Mouse (Mus musculus) stomach, embryonic 14.5 days (tissue): Measurements from ENCODE around the gene Tiam2. TPM values are rescaled to one million over a fixed set of nuclear protein-coding genes. Genes with fewer than 3 reads are reported as not detected.

Experiments used
- ATAC-seq: fragments of 200-750 bp; cut with Nextera tagmentation; 2 replicates; pipeline ENCODE4 v1.8.0; 2017; ENCODE audit warnings: low read depth, moderate TSS enrichment; ENCODE audit not compliant: insufficient number of reproducible peaks, insufficient read depth, low FRiP score
- H3K27ac ChIP-seq: fragments of 300-500 bp; sonication (generic); 2 replicates; pipeline ENCODE4 v1.5.1; 2014; ENCODE audit warnings: mild to moderate bottlenecking, low read length, moderate library complexity, mixed read lengths
- H3K27me3 ChIP-seq: fragments of 300-500 bp; sonication (generic); 2 replicates; pipeline ENCODE4 v1.6.1; 2014; ENCODE audit warnings: low read length, control low read depth, mixed read lengths; ENCODE audit not compliant: control insufficient read depth, insufficient read depth
- H3K36me3 ChIP-seq: fragments of 300-500 bp; sonication (generic); 2 replicates; pipeline ENCODE4 v1.6.1; 2014; ENCODE audit warnings: mild to moderate bottlenecking, control low read depth, low read length, moderate library complexity, mixed read lengths; ENCODE audit not compliant: control insufficient read depth, insufficient read depth
- H3K4me1 ChIP-seq: fragments of 300-500 bp; sonication (generic); 2 replicates; pipeline ENCODE4 v1.6.1; 2014; ENCODE audit warnings: low read length, control low read depth, mixed read lengths; ENCODE audit not compliant: control insufficient read depth, insufficient read depth
- H3K4me2 ChIP-seq: fragments of 300-500 bp; sonication (generic); replicated peaks from 2 replicates; pipeline ENCODE4 v1.6.1; 2014; ENCODE audit warnings: low read depth, low read length, control low read depth
- H3K4me3 ChIP-seq: fragments of 300-500 bp; sonication (generic); 2 replicates; pipeline ENCODE4 v1.5.1; 2014; ENCODE audit warnings: low read depth, low read length, control low read depth
- H3K9ac ChIP-seq: fragments of 300-500 bp; sonication (generic); replicated peaks from 2 replicates; pipeline ENCODE4 v1.6.1; 2014; ENCODE audit warnings: low read depth, mild to moderate bottlenecking, control low read depth, low read length, moderate library complexity, mixed read lengths
- H3K9me3 ChIP-seq: fragments of 300-500 bp; sonication (generic); 2 replicates; pipeline ENCODE4 v1.6.1; 2016; ENCODE audit warnings: low read depth, low read length, control low read depth; ENCODE audit not compliant: control insufficient read depth
- WGBS: fragments of 180-500 bp; shearing (Covaris S2); extraction: QIAGEN DNeasy Blood & Tissue Kit; methylation state at CpG from one replicate; pipeline ENCODE4 v1.1.7; 2014; 5-methylcytosine and 5-hydroxymethylcytosine counted together
- polyA plus RNA-seq: library from polyadenylated mRNA; unstranded; fragments of >200 nt; fragmentation: Nextera tagmentation; extraction: Ambion mirVana; gene quantifications from 2 replicates; pipeline ENCODE4 v1.2.1, GENCODE M21; 2014

The Tiam2 gene
- polyA plus RNA-seq, 1 experiment from 2014 or later: 6.5 TPM

GRCm38 (mm10) chr17:3331721-3332461 is 5.5 kb downstream of the Tiam2 start:
- Histone ChIP-seq H3K27ac (no peak overlapping the region), H3K9me3 (no peaks in the 10 kb centered on the region), H3K9ac (no peak overlapping the region), H3K27me3 (no peaks in the 10 kb centered on the region), H3K4me1 (peaks cover 4% of the 10 kb centered on the region; the same call in 1 of the 2 replicates), H3K36me3 (no peaks in the 10 kb centered on the region), H3K4me3 (no peak overlapping the region), H3K4me2 (no peak overlapping the region)
- peak; percentile 33; the same call in 1 of the 2 replicates for ATAC-seq
- WGBS: 60% methylated on average over 7 of the region's 7 CpGs

- no peaks in the 10 kb centered on the region for H3K9me3 ChIP-seq
- WGBS: 73% methylated on average over 7 of the region's 7 CpGs
- no peaks in the 10 kb centered on the region for H3K27me3 ChIP-seq
- H3K4me2 ChIP-seq: no peak overlapping the region
- H3K9ac ChIP-seq: no peak overlapping the region
- peaks cover 7% of the 10 kb centered on the region; the same call in 1 of the 2 replicates for H3K4me1 ChIP-seq
- no peak for ATAC-seq
- no peaks in the 10 kb centered on the region for H3K36me3 ChIP-seq
- no peak overlapping the region for H3K4me3 ChIP-seq
- no peak overlapping the region for H3K27ac ChIP-seq
Observed at GRCm38 (mm10) chr17:3336161-3336739, 9.9 kb downstream of the Tiam2 start.

DNA sequence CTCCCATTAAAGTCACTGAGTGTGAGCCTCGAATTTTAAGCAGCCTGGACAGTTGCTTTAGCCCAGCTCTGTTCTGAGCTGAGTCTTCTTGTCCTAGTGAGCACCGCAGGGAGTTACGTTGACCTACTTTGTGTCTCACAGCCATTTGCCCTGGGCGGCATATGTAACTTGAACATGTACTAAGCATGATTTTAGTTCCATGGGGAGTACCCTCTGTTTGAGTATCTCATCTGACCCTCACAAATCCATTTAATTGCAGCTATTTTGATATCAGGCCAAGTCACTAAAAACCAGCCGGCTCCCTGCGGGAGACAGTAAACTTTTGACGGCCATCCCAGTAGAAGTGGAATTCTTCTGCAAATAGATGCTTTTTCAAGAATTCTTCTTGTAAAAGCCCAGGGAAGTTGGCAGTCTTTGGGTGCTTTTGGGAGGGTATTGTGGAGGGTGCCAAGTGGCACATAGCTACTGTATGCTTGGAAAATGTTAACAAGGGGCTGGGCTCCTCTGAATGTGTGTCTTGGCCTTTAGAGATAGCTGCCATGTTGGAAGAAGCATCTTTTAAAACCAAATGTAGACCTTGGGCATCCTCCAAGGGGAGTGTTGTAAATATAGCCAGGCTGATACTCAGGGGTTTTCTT is 10.6 kb downstream of the Tiam2 start:
- Histone ChIP-seq H3K36me3 (no peaks in the 10 kb centered on the region), H3K4me3 (no peak overlapping the region), H3K9ac (no peak overlapping the region), H3K27ac (no peak overlapping the region), H3K4me1 (peaks cover 7% of the 10 kb centered on the region; the same call in 1 of the 2 replicates), H3K9me3 (no peaks in the 10 kb centered on the region), H3K4me2 (no peak overlapping the region), H3K27me3 (no peaks in the 10 kb centered on the region)
- WGBS: 77% methylated on average over 7 of the region's 7 CpGs
- no peak for ATAC-seq

- Histone ChIP-seq H3K27me3 (no peaks in the 10 kb centered on the region), H3K27ac (no peak overlapping the region), H3K4me1 (peaks cover 7% of the 10 kb centered on the region; the same call in 1 of the 2 replicates), H3K4me2 (no peak overlapping the region), H3K9me3 (no peaks in the 10 kb centered on the region), H3K4me3 (no peak overlapping the region), H3K9ac (no peak overlapping the region), H3K36me3 (no peaks in the 10 kb centered on the region)
- no peak for ATAC-seq
- WGBS: 74% methylated on average over 4 of the region's 4 CpGs
Observed at GRCm38 (mm10) chr17:3337525-3337888, 11.1 kb downstream of the Tiam2 start.

DNA sequence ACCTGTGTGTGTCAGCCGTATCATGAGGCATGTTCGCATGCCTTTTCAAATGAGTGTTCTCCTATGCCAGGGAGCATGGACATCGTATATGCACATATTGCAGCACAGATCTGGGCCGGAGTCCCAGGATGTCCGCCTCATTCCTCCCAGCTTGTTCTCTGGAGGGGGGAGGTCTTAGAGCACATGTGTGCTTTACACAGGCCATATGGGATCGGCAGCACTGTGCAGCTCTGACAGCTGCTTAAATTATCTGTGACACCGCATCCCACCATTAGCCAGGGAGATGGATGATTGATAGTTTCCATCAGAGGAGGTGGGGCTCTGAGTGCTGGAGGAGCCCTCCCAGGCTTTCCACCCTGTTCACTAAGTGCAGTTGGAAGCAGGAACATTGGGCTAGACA is 12.4 kb downstream of the Tiam2 start:
- H3K9me3 ChIP-seq: no peaks in the 10 kb centered on the region
- no peaks in the 10 kb centered on the region for H3K36me3 ChIP-seq
- peak; percentile 46; the same call in 1 of the 2 replicates for ATAC-seq
- no peak overlapping the region for H3K4me2 ChIP-seq
- no peak overlapping the region for H3K27ac ChIP-seq
- no peak overlapping the region for H3K4me3 ChIP-seq
- H3K4me1 ChIP-seq: peaks cover 7% of the 10 kb centered on the region; the same call in 1 of the 2 replicates
- no peaks in the 10 kb centered on the region for H3K27me3 ChIP-seq
- H3K9ac ChIP-seq: no peak overlapping the region
- WGBS: 32% methylated on average over 7 of the region's 7 CpGs

DNA sequence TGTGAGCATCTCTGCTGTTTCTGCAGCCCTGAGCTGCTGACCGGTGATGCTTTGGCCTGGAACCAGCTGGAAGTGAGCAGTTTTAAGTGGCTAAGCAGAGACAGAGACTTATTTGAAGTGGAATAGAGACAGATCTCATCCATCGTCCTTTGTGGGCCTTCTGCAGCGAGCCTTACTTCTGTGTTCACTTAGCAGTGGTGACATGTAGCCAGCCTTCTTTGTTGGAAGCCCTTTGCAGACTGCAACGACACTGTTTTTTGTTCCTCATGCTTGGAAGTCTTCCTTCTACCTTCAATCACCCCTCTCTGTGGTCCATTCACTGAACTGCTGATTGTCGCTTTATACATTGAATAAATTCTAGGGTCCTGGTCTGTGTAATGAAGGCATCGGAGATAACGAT is 18.5 kb downstream of the Tiam2 start:
- 70% methylated on average over 7 of the region's 7 CpGs for WGBS
- Histone ChIP-seq H3K9me3 (no peaks in the 10 kb centered on the region), H3K9ac (no peak overlapping the region), H3K4me3 (no peak overlapping the region), H3K36me3 (no peaks in the 10 kb centered on the region), H3K4me2 (no peak overlapping the region), H3K4me1 (no peaks in the 10 kb centered on the region), H3K27me3 (no peaks in the 10 kb centered on the region), H3K27ac (no peak overlapping the region)
- no peak for ATAC-seq

DNA sequence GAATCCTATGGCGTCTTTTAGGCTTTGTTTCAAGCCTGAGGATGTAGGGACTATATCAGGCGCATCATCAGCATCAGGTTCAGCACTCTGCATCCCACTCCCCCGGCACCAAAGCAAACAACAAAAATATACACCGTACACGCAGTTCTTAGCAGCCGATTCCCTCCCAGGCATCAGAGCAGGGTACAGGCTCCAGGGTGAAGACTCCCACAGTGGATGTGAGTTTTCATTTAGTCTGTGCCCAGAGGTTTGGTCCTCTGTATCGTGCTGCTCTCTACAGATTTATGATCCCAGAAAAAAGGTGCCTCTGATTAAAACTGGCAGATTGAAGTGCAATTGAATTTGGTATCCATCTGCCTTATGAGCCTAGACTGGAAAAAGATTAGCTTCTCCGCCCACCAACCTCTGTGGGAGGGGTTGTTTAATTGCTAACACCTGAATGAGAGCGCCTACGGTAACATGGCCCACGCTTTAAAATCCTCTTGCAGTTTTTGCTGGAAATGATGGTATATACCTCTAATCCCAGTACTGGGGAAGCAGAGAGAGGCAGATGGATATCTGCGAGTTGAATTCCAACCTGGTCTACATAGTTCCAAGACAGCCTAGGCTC is 19.0 kb downstream of the Tiam2 start:
- H3K27ac ChIP-seq: no peak overlapping the region
- no peaks in the 10 kb centered on the region for H3K4me1 ChIP-seq
- H3K4me2 ChIP-seq: no peak overlapping the region
- ATAC-seq: no peak
- no peak overlapping the region for H3K4me3 ChIP-seq
- H3K27me3 ChIP-seq: no peaks in the 10 kb centered on the region
- H3K9me3 ChIP-seq: no peaks in the 10 kb centered on the region
- WGBS: 76% methylated on average over 12 of the region's 12 CpGs
- H3K36me3 ChIP-seq: no peaks in the 10 kb centered on the region
- H3K9ac ChIP-seq: no peak overlapping the region

DNA sequence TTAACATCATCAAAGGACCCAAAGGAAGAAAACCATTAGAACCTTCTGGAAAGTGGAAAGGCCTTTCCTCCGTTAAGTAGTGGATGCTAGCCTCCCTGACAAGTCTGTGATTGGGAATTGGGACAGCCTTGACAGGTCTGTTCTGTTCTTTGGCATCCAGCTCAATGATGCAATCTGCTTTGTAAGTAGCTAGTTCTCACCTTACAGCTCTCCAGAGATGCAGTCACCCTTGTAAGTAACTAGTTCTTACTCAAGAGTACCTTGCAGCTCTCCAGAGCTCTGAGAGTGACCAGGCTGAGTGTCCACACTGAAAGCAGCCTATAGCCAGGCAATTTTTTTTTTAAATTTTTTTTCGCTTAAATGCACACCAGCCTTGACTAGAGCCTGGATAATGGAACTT is 21.4 kb downstream of the Tiam2 start:
- no peak overlapping the region for H3K4me2 ChIP-seq
- 77% methylated on average over 2 of the region's 2 CpGs for WGBS
- no peak overlapping the region for H3K9ac ChIP-seq
- no peaks in the 10 kb centered on the region for H3K9me3 ChIP-seq
- ATAC-seq: no peak
- no peak overlapping the region for H3K4me3 ChIP-seq
- no peak overlapping the region for H3K27ac ChIP-seq
- H3K4me1 ChIP-seq: no peaks in the 10 kb centered on the region
- H3K36me3 ChIP-seq: no peaks in the 10 kb centered on the region
- H3K27me3 ChIP-seq: no peaks in the 10 kb centered on the region
